Mouse (Mus musculus) small intestine, adult 10 weeks (tissue): ENCODE data around the gene Vmn2r87. TPM values are rescaled to one million over a fixed set of nuclear protein-coding genes. Genes with fewer than 3 reads are reported as not detected.

Experiments
- polyA plus RNA-seq: library from polyadenylated mRNA; stranded (reverse); fragments of 350-450 nt; fragmentation: Illumina TruSeq; extraction: RNeasy Lipid Tissue Mini Kit (QIAGEN cat#74804); gene quantifications from one replicate; pipeline ENCODE4 v1.2.3, GENCODE M21; 2014; ENCODE audit warnings: low replicate concordance

The Vmn2r87 gene
- polyA plus RNA-seq, result not detected

GRCm38 (mm10) chr10:130497296-130497695 is at the start of gene Vmn2r87:
Gene Vmn2r87 (minus strand): TSS chr10:130497396.

DNA sequence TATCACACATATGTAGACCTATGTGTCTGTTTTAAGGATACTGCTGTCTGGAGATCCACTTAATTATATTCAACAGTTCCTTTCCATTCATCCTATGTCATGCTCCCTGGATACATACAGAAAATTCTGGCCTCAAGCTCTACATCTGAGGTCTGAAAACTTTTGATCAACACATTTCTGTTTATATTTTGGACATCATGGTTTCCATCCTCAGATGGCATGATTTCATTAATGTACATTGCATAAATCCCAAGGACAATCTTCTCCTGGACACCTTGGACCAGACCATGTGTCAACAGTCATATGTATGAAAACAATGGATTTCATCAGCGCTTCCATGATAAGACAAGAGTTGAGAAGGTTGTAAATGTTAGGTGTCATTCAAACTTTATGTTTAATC is 41.2 kb downstream of the Vmn2r87 start, which contains the start of gene Vmn2r86:
Gene Vmn2r86, minus strand, starts transcription at position 101 of the 400 bp plus-strand sequence.

DNA sequence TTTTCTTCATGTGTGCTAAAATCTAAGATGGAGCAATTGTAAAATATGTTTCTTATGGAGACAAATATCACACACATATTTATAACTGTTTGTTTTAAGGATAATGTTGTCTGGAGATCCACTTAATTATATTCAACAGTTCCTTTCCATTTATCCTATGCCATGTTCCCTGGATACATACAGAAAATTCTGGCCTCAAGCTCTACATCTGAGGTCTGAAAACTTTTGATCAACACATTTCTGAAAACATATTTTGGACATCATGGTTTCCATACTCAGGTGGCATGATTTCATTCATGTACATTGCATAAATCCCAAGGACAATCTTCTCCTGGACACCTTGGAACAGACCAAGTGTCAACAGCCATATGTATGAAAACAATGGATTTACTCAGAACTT is 67.6 kb downstream of the Vmn2r87 start, which contains the start of gene Vmn2r85:
Gene Vmn2r85, minus strand, starts transcription at position 101 of the 400 bp plus-strand sequence.

Other genes starting within 250 kb of the Vmn2r87 start
- gene Neurod4, start 217.2 kb downstream of the Vmn2r87 start, polyA plus RNA-seq, result not detected
- gene Tespa1, start 174.5 kb downstream of the Vmn2r87 start, polyA plus RNA-seq, result 2.4 TPM
- gene Vmn2r84, start 103.1 kb downstream of the Vmn2r87 start, polyA plus RNA-seq, result not detected
- gene Vmn2r85, start 67.7 kb downstream of the Vmn2r87 start, polyA plus RNA-seq, result not detected
- gene Vmn2r86, start 41.3 kb downstream of the Vmn2r87 start, polyA plus RNA-seq, result not detected